Mouse (Mus musculus): ENCODE measurements around the gene Cnot2. TPM values are rescaled to one million over a fixed set of nuclear protein-coding genes. Genes with fewer than 3 reads are reported as not detected.
"Not testable (repeated sequence)": the region's sequence is repeated elsewhere in the genome, so short reads cannot be mapped to it uniquely, and the experiment has no call there.

Cnot2 gene
- polyA plus RNA-seq (2012; ENCODE audit: insufficient read depth, low replicate concordance): 4.9 TPM in 1 of 2 replicates, not detected in the other

DNA sequence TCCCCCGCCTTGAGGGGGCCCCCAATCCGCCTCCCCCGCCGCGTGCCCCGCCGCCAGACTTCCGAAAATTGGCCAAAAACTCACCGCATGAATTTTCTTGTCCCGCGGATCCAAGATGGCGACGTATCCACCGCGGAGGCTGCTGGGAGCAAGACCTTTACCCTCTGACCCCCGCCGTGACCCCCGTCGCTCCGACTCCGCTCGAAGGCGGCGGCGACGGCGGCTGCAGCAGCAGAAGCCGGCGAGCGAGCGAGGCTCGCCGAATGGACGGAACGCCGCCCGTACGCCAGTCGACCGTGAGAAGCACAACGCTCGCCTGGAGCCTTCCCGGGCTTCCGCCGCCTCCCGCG is at the start of gene Cnot2:
Gene Cnot2 (minus strand): TSS at position 143 of the 350 bp plus-strand sequence.
- Histone ChIP-seq H3K4me1 (peaks cover 26% of the 10 kb centered on the region), H3K36me3 (replicated peaks; ENCODE audit: low read length) (peaks cover 26% of the 10 kb centered on the region), H3K4me3 (replicated peaks) (peak within 1 kb of the TSS; percentile 95), H3K27me3 (replicated peaks) (no peaks in the 10 kb centered on the region), H3K9me3 (no peaks in the 10 kb centered on the region)
- TF ChIP-seq FLI1 (IDR thresholded peaks at IDR 0.05; ENCODE audit: low read length): no peak
- no peak for TF ChIP-seq GATA1 (IDR thresholded peaks at IDR 0.05; ENCODE audit: borderline replicate concordance, low read length)

DNA sequence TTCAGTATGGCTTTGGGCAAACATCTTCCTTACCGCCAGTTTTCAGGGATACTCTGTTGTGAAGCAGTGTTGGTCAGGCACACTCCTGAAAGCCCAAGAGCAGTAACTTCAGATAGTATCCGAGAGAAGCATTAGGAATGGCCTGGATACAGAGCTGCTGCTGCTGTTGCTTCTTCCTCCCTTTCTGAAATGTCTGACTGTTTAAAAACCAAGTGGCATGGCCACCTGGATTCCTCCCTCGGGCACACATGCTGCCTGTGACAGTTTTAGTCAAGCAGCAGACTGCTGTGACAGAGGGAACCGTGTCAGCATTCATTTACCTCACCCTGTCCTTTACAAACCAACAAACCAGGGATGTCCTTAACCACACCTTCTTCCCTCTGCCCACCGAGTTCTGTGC is 47.6 kb upstream of the Cnot2 start:
- Histone ChIP-seq H3K9me3 (peaks cover 30% of the 10 kb centered on the region), H3K36me3 (replicated peaks; ENCODE audit: low read length) (no peaks in the 10 kb centered on the region), H3K27me3 (replicated peaks) (no peaks in the 10 kb centered on the region), H3K4me3 (replicated peaks) (no peak overlapping the region), H3K4me1 (no peaks in the 10 kb centered on the region)
- no peak for TF ChIP-seq FLI1 (IDR thresholded peaks at IDR 0.05; ENCODE audit: low read length)
- TF ChIP-seq GATA1 (IDR thresholded peaks at IDR 0.05; ENCODE audit: borderline replicate concordance, low read length): no peak

DNA sequence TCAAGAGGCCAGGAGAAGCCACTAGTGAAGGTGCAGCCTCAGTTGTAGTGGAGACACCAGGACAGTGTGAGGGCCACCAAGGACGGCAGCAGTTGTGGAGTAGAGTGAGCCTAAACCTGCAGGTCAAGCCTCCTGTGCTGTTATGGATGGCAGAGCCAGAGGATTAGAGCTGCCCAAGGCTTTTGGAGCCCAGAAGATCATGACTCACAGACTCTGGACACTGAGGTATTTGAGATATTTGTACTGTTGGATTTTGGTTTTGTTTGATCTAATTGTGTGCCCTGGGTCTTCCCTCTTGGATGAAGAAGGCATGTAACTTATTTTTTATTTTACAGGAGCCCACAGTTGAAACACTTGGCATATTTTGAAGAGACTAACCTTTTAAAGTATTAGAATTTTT is 44.7 kb upstream of the Cnot2 start:
- no peak for TF ChIP-seq GATA1 (IDR thresholded peaks at IDR 0.05; ENCODE audit: borderline replicate concordance, low read length)
- TF ChIP-seq FLI1 (IDR thresholded peaks at IDR 0.05; ENCODE audit: low read length): no peak

DNA sequence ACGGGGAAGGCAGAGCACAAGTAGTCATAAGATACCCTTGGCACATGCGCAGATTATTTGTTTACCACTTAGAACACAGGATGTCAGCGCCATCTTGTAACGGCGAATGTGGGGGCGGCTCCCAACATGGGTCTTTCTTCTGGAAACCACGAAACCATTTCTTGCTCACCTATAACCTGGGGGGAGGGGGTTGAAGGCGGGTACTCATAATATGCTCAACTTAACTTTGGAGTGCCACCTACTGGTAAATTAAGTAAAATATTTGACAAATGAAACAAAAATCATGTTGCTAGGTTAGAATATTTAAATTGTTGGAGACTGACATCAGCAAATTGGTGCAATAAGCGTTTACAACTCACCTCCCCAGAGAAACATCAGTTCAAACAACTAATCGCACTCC is 31.9 kb upstream of the Cnot2 start:
- H3K4me1 ChIP-seq; H3K9me3 ChIP-seq; H3K4me3 ChIP-seq (replicated peaks); H3K36me3 ChIP-seq (replicated peaks; ENCODE audit: low read length); H3K27me3 ChIP-seq (replicated peaks): not testable (repeated sequence)

More for the DNA sequence above, 44.7 kb upstream of the Cnot2 start:
- H3K27me3 ChIP-seq (replicated peaks): no peaks in the 10 kb centered on the region
- H3K9me3 ChIP-seq: peaks cover 44% of the 10 kb centered on the region
- no peak overlapping the region for H3K4me3 ChIP-seq (replicated peaks)
- H3K36me3 ChIP-seq (replicated peaks; ENCODE audit: low read length): no peaks in the 10 kb centered on the region
- no peaks in the 10 kb centered on the region for H3K4me1 ChIP-seq

DNA sequence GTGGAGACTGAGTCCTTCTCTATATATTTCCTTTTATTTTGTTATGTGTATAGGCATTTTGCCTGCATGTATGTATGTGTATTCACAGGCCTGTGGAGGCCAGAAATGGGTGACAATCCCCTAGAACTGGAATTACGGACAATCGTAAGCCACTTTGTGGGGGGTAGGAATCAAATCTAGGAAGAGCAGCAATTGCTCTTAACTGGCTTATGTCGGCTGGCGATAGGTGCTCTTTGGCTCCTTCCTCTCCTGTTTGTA is 23.5 kb upstream of the Cnot2 start:
- Histone ChIP-seq H3K27me3 (replicated peaks) (no peaks in the 10 kb centered on the region), H3K4me3 (replicated peaks) (no peak overlapping the region), H3K4me1 (no peaks in the 10 kb centered on the region), H3K36me3 (replicated peaks; ENCODE audit: low read length) (no peaks in the 10 kb centered on the region), H3K9me3 (peaks cover 5% of the 10 kb centered on the region; the same call in 1 of the 2 replicates)
- TF ChIP-seq GATA1 (IDR thresholded peaks at IDR 0.05; ENCODE audit: borderline replicate concordance, low read length) (no peak), FLI1 (IDR thresholded peaks at IDR 0.05; ENCODE audit: low read length) (no peak)

DNA sequence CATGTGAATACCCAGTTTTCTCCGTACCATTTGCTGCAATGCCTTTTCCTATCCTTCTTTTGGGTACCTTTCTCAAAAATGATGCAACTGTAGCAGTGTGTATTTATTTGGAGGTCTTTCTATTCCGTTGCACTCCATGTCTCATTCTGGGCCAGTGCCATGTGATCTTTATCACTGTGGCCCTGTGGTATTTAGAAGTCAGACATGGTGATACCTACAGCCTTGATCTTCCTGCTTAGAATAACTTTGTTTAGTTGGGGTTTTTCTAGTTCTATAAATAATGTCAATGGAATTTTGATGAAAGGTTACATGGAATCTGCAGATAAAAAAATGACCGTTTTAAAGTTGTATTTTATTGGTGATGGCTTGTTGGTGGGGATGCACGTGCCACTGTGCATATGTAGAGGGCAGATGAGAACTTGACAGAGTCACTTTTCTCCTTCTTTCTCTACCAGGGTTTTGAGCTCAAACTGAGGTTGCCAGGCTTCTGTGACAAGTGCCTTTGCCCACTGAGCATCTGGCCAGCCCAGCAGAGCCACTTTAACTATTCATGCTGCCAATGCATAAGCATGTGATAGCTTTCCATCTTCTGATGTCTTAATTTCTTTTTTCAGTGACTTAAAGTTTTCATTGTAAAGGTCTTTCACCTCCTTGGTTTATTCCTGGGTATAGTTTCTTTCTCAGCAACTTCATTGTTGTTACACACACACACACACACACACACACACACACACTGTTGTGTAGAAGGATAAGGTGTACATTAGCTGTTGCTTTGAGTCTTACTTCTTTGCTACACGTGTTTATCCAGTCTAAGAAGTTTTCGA is 23.0 kb upstream of the Cnot2 start:
- no peaks in the 10 kb centered on the region for H3K27me3 ChIP-seq (replicated peaks)
- no peaks in the 10 kb centered on the region for H3K4me1 ChIP-seq
- no peaks in the 10 kb centered on the region for H3K36me3 ChIP-seq (replicated peaks; ENCODE audit: low read length)
- no peak for TF ChIP-seq FLI1 (IDR thresholded peaks at IDR 0.05; ENCODE audit: low read length)
- TF ChIP-seq GATA1 (IDR thresholded peaks at IDR 0.05; ENCODE audit: borderline replicate concordance, low read length): no peak
- no peak overlapping the region for H3K4me3 ChIP-seq (replicated peaks)
- peaks cover 5% of the 10 kb centered on the region; the same call in 1 of the 2 replicates for H3K9me3 ChIP-seq

DNA sequence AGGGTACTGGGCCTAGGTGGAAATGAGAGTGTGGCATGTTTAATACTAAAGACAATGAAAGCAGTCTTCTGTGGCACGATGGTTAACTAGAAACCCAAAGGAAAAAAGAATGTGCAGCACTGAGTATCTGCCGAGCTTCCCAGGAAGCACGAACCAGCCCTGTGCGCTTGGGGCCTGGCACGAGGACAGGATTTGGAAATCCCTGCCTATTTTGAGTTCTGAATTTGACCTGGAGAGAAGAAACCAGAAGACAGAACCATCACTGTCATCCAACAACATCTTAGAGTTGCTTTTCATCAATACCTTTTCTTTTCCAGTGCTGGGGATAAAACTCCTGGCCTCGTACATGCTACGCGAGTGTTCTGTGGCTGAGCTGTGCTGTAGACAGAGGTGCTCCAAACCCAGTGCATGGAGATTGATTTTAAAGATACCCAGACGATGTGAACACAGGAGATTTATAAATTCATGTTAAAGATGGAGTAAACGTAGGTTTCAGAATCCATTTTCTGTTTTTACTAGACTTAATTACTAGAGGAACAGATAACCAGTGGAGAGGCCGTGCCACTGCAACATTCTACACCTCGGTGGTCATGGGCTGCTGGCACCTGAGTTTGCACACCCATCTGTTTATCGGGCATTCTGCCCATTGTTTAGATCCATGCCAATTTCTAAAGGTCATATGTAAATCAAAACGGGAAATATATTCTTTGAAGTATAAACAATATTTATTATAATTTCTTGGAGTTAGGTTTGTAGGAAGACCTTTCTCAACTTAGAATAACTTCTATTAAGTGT is 17.9 kb upstream of the Cnot2 start:
- no peak for TF ChIP-seq GATA1 (IDR thresholded peaks at IDR 0.05; ENCODE audit: borderline replicate concordance, low read length)
- no peak for TF ChIP-seq FLI1 (IDR thresholded peaks at IDR 0.05; ENCODE audit: low read length)
- Histone ChIP-seq H3K4me1 (no peaks in the 10 kb centered on the region), H3K4me3 (replicated peaks) (no peak overlapping the region), H3K36me3 (replicated peaks; ENCODE audit: low read length) (no peaks in the 10 kb centered on the region), H3K27me3 (replicated peaks) (no peaks in the 10 kb centered on the region), H3K9me3 (peaks cover 18% of the 10 kb centered on the region)

DNA sequence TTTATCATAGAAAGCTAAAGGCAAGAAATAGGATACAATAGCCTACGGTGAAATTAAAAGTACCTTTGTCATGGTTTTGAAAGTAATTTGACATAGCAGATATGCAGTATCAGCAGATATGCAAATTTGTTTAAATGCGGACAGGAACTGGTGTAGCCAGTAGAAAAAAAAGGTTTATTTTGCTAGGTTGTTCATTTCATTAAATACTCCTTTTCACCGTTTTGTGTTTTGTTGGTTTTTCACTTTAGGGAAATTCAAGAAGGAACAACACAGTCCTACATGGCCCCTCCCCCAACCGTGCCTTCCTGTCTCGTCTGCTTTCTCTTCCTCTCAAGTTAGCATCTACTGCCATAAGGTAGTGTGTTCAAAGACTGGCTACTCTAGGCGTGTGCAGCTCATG is 1.4 kb upstream of the Cnot2 start:
- Histone ChIP-seq H3K9me3 (no peaks in the 10 kb centered on the region), H3K4me1 (peaks cover 20% of the 10 kb centered on the region), H3K4me3 (replicated peaks) (peak overlapping the region; percentile 95), H3K36me3 (replicated peaks; ENCODE audit: low read length) (peaks cover 34% of the 10 kb centered on the region), H3K27me3 (replicated peaks) (no peaks in the 10 kb centered on the region)
- no peak for TF ChIP-seq FLI1 (IDR thresholded peaks at IDR 0.05; ENCODE audit: low read length)
- no peak for TF ChIP-seq GATA1 (IDR thresholded peaks at IDR 0.05; ENCODE audit: borderline replicate concordance, low read length)

DNA sequence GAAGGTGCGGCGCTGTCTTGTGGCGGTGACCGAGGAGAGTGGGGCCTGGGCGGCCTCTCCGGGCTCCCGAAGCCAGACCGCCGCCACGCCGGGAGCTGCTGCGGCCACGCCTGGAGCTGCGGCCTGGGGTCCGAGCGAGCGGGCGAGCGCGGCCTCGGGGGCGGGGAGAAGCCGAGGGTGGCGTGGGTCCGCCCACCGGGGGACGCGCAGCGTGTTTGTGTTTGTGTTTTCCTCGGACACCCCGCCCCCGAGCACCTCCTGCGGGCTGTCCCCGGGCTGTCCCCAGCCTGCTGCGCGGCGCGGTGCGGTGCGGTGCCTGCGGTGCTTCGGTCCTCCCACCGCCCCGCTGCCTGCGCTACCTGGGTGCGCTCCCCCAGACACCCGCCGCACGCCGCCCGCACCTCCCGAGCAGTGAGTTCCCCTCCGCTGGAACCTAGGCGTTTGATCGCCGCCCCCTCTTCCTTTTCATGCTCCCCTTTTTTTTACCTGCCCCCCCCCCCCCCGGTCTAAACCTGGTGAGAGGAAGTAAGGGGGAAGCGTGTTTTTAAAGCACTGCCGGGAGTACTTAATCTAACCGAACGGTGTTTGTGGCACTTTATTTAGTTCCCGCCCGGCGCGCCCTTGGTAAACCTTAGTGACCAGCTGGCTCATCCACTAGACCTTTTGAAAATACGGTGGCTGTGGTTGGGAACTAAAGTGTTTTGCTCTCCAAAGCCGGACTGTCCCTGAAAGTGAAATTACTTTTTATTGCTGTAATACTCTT is 589 bp upstream of the Cnot2 start:
- Histone ChIP-seq H3K9me3 (no peaks in the 10 kb centered on the region), H3K4me3 (replicated peaks) (peak overlapping the region; percentile 95), H3K27me3 (replicated peaks) (no peaks in the 10 kb centered on the region), H3K4me1 (peaks cover 24% of the 10 kb centered on the region), H3K36me3 (replicated peaks; ENCODE audit: low read length) (peaks cover 30% of the 10 kb centered on the region)
- TF ChIP-seq FLI1 (IDR thresholded peaks at IDR 0.05; ENCODE audit: low read length): no peak
- TF ChIP-seq GATA1 (IDR thresholded peaks at IDR 0.05; ENCODE audit: borderline replicate concordance, low read length): no peak
